8 mouse cellular contexts compared by ENCODE assay signal in genomic region chr16:64850287-64851084, GRCm38 (mm10). TPM values are rescaled to one million over a fixed set of nuclear protein-coding genes. Genes with fewer than 3 reads are reported as not detected.
DNase-seq lines count a peak whose midpoint lies in the region; ATAC-seq lines count a peak whose summit lies in the region.

No protein-coding gene starts in this region.

- peak overlapping the region; percentile 90 for H3K9ac ChIP-seq in embryonic facial prominence, embryonic 11.5 days (replicated peaks; ENCODE audit: low read length)
- H3K9ac ChIP-seq in heart, embryonic 12.5 days: peak overlapping the region; percentile 98
- peak overlapping the region; percentile 84 for H3K9ac ChIP-seq in kidney, embryonic 16.5 days (replicated peaks; ENCODE audit: low read length)
- H3K9ac ChIP-seq in liver, embryonic 12.5 days: peak overlapping the region; percentile 97

- H3K4me2 ChIP-seq in embryonic facial prominence, embryonic 11.5 days (ENCODE audit: low read depth, low read length): peak overlapping the region; percentile 78
- peak overlapping the region; percentile 77 for H3K4me2 ChIP-seq in heart, embryonic 12.5 days
- peak overlapping the region; percentile 95 for H3K4me2 ChIP-seq in kidney, embryonic 16.5 days (replicated peaks; ENCODE audit: low read depth, low read length)
- peak overlapping the region; percentile 79 for H3K4me2 ChIP-seq in liver, embryonic 12.5 days

- H3K27me3 ChIP-seq in embryonic facial prominence, embryonic 11.5 days (ENCODE audit: control insufficient read depth, insufficient read depth, low read length): no peaks in the 10 kb centered on the region
- no peaks in the 10 kb centered on the region for H3K27me3 ChIP-seq in heart, embryonic 12.5 days (replicated peaks)
- no peaks in the 10 kb centered on the region for H3K27me3 ChIP-seq in kidney, embryonic 16.5 days (ENCODE audit: insufficient read depth, low read length)
- no peaks in the 10 kb centered on the region for H3K27me3 ChIP-seq in liver, embryonic 12.5 days (replicated peaks)

- peak; percentile 8 to 30 for DNase-seq in urinary bladder, adult 18-20 months (ENCODE audit: low spot score in 2 of 2)
- no peak for DNase-seq in urinary bladder, postnatal 10 days (ENCODE audit: low spot score)
- DNase-seq in embryonic facial prominence, embryonic 11.5 days (ENCODE audit: low spot score): peak; percentile 33
- peak; percentile 54 for DNase-seq in neural tube, embryonic 10.5 days (ENCODE audit: extremely low spot score, low spot score)
- peak; percentile 73 for DNase-seq in testis, postnatal 10 days (ENCODE audit: low spot score)

- peaks cover 4% of the 10 kb centered on the region for H3K36me3 ChIP-seq in embryonic facial prominence, embryonic 11.5 days (replicated peaks; ENCODE audit: control insufficient read depth, insufficient read depth, low read depth, low read length)
- peaks cover 10% of the 10 kb centered on the region for H3K36me3 ChIP-seq in heart, embryonic 12.5 days
- H3K36me3 ChIP-seq in kidney, embryonic 16.5 days (ENCODE audit: insufficient read depth, low read length): peaks cover 13% of the 10 kb centered on the region
- peaks cover 24% of the 10 kb centered on the region for H3K36me3 ChIP-seq in liver, embryonic 12.5 days

- WGBS in embryonic facial prominence, embryonic 11.5 days: 4% methylated on average over 16 of the region's 16 CpGs
- WGBS in heart, embryonic 12.5 days: 2% methylated on average over 16 of the region's 16 CpGs
- WGBS in kidney, embryonic 16.5 days: 2% methylated on average over 16 of the region's 16 CpGs
- WGBS in liver, embryonic 12.5 days (ENCODE audit: insufficient replicate concordance): 1% methylated on average over 16 of the region's 16 CpGs

- no peaks in the 10 kb centered on the region for H3K4me1 ChIP-seq in embryonic facial prominence, embryonic 11.5 days (ENCODE audit: control insufficient read depth, insufficient read depth, low read length)
- H3K4me1 ChIP-seq in heart, embryonic 12.5 days (replicated peaks): peaks cover 13% of the 10 kb centered on the region; the same call in 1 of the 2 replicates
- H3K4me1 ChIP-seq in kidney, embryonic 16.5 days (ENCODE audit: insufficient read depth, low read length): peaks cover 18% of the 10 kb centered on the region
- H3K4me1 ChIP-seq in liver, embryonic 12.5 days: peaks cover 29% of the 10 kb centered on the region

- H3K4me3 ChIP-seq in embryonic facial prominence, embryonic 11.5 days (ENCODE audit: low read depth, low read length): peak overlapping the region; percentile 93
- H3K4me3 ChIP-seq in heart, embryonic 12.5 days: peak overlapping the region; percentile 84
- H3K4me3 ChIP-seq in kidney, embryonic 16.5 days (ENCODE audit: low read length): peak overlapping the region; percentile 86
- peak overlapping the region; percentile 98 for H3K4me3 ChIP-seq in liver, embryonic 12.5 days

- H3K27ac ChIP-seq in embryonic facial prominence, embryonic 11.5 days (replicated peaks; ENCODE audit: low read depth, low read length): peak overlapping the region; percentile 92; the same call in 1 of the 2 replicates
- peak overlapping the region; percentile 95 for H3K27ac ChIP-seq in heart, embryonic 12.5 days (ENCODE audit: poor library complexity, severe bottlenecking)
- H3K27ac ChIP-seq in kidney, embryonic 16.5 days (ENCODE audit: low read length): peak overlapping the region; percentile 92
- peak overlapping the region; percentile 95 for H3K27ac ChIP-seq in liver, embryonic 12.5 days

- H3K9me3 ChIP-seq in embryonic facial prominence, embryonic 11.5 days (replicated peaks; ENCODE audit: control insufficient read depth, low read length): no peaks in the 10 kb centered on the region
- no peaks in the 10 kb centered on the region for H3K9me3 ChIP-seq in heart, embryonic 12.5 days (replicated peaks)
- H3K9me3 ChIP-seq in kidney, embryonic 16.5 days (ENCODE audit: low read length): no peaks in the 10 kb centered on the region
- no peaks in the 10 kb centered on the region for H3K9me3 ChIP-seq in liver, embryonic 12.5 days (replicated peaks)

- ATAC-seq in embryonic facial prominence, embryonic 11.5 days (replicated peaks; ENCODE audit: insufficient number of reproducible peaks, low FRiP score, low TSS enrichment, low read depth): no peak; the same call in 1 of the 2 replicates
- no peak for ATAC-seq in heart, embryonic 12.5 days (ENCODE audit: insufficient number of reproducible peaks, low FRiP score)
- peak; percentile 0; the same call in 1 of the 2 replicates for ATAC-seq in kidney, embryonic 16.5 days (ENCODE audit: low FRiP score, low TSS enrichment)
- ATAC-seq in liver, embryonic 12.5 days: no peak

RNA-seq across cellular contexts. Expression of gene Zfp654, which starts 1.0 kb away (rescaled TPM):
- polyA plus RNA-seq in embryonic facial prominence, embryonic 11.5 days (2014; fragmentation: Nextera tagmentation; extraction: Ambion mirVana): 8.2 and 9.6 TPM in 2 replicates
- polyA plus RNA-seq in heart, embryonic 12.5 days (2016; fragmentation: Nextera tagmentation; extraction: Ambion mirVana): 10.0 and 10.3 TPM in 2 replicates
- polyA plus RNA-seq in kidney, embryonic 16.5 days (2015; fragmentation: Nextera tagmentation; extraction: Ambion mirVana): 5.9 and 6.4 TPM in 2 replicates
- polyA plus RNA-seq in liver, embryonic 12.5 days (2016; fragmentation: Nextera tagmentation; extraction: Ambion mirVana): 5.0 and 5.4 TPM in 2 replicates

RNA-seq across cellular contexts. Expression of gene Cggbp1, which starts 1.3 kb away (rescaled TPM):
- 125 and 145 TPM in 2 replicates for polyA plus RNA-seq in embryonic facial prominence, embryonic 11.5 days (2014; fragmentation: Nextera tagmentation; extraction: Ambion mirVana)
- 78.3 and 80.8 TPM in 2 replicates for polyA plus RNA-seq in heart, embryonic 12.5 days (2016; fragmentation: Nextera tagmentation; extraction: Ambion mirVana)
- polyA plus RNA-seq in kidney, embryonic 16.5 days (2015; fragmentation: Nextera tagmentation; extraction: Ambion mirVana): 86.1 and 88.9 TPM in 2 replicates
- polyA plus RNA-seq in liver, embryonic 12.5 days (2016; fragmentation: Nextera tagmentation; extraction: Ambion mirVana): 40.1 and 42.4 TPM in 2 replicates
